Mouse (Mus musculus) liver, embryonic 14.5 days (tissue): ENCODE measurements around the gene Cx3cr1. TPM values are rescaled to one million over a fixed set of nuclear protein-coding genes. Genes with fewer than 3 reads are reported as not detected.
A peak's percentile ranks its signal among the peaks of the same experiment; 100 is the strongest.

Source experiments
- ATAC-seq: fragments of 200-750 bp; cut with Nextera tagmentation; 2 replicates; pipeline ENCODE4 v1.8.0; 2017; ENCODE audit warnings: moderate number of reproducible peaks, mild to moderate bottlenecking, moderate library complexity; ENCODE audit not compliant: insufficient read depth
- DNase-seq, 3 experiments: peaks; one replicate each; pipeline ENCODE4 v3.0.0-alpha.2; 2012 to 2013; ENCODE audit warnings: low read depth in 3 of 3, low spot score in 3 of 3
- H3K27ac ChIP-seq: fragments of 300-500 bp; sonication (generic); 2 replicates; pipeline ENCODE4 v1.5.1; 2014; ENCODE audit warnings: moderate library complexity, mild to moderate bottlenecking, control low read depth, inconsistent platforms
- H3K27me3 ChIP-seq: fragments of 300-500 bp; sonication (generic); 2 replicates; pipeline ENCODE4 v1.6.1; 2014; ENCODE audit warnings: mild to moderate bottlenecking, low read length, moderate library complexity; ENCODE audit not compliant: control insufficient read depth, insufficient read depth
- H3K36me3 ChIP-seq: fragments of 300-500 bp; sonication (generic); replicated peaks from 2 replicates; pipeline ENCODE4 v1.6.1; 2014; ENCODE audit warnings: low read depth; ENCODE audit not compliant: control insufficient read depth, insufficient read depth
- H3K4me1 ChIP-seq, 2 experiments: fragments of 200-500 bp in 1 of 2; fragments of 300-500 bp in 1 of 2; sonication (generic) in 1 of 2; replicated peaks; 2 replicates each; pipeline ENCODE4 v1.6.1; 2012 to 2014; ENCODE audit warnings: antibody characterized with exemption in 1 of 2, inconsistent platforms in 1 of 2, low read length in 1 of 2; ENCODE audit not compliant: control insufficient read depth in 2 of 2, insufficient read depth in 2 of 2
- H3K4me2 ChIP-seq: fragments of 300-500 bp; sonication (generic); 2 replicates; pipeline ENCODE4 v1.6.1; 2014; ENCODE audit warnings: low read depth, mild to moderate bottlenecking, control low read depth, moderate library complexity
- H3K4me3 ChIP-seq, 2 experiments: fragments of 200-500 bp in 1 of 2; fragments of 300-500 bp in 1 of 2; sonication (generic) in 1 of 2; 2 replicates each; pipeline ENCODE4 v1.5.1; 2012 to 2014; ENCODE audit warnings: low read depth in 2 of 2, low read length in 2 of 2, mild to moderate bottlenecking in 2 of 2, control low read depth in 1 of 2, inconsistent platforms in 1 of 2, moderate library complexity in 1 of 2; ENCODE audit not compliant: insufficient read depth in 1 of 2
- H3K9ac ChIP-seq: fragments of 300-500 bp; sonication (generic); replicated peaks from 2 replicates; pipeline ENCODE4 v1.6.1; 2014; ENCODE audit warnings: mild to moderate bottlenecking, control low read depth, moderate library complexity
- H3K9me3 ChIP-seq: fragments of 300-500 bp; sonication (generic); 2 replicates; pipeline ENCODE4 v1.6.1; 2016; ENCODE audit warnings: low read length, mixed read lengths; ENCODE audit not compliant: control insufficient read depth
- CTCF ChIP-seq: IDR thresholded peaks from 2 replicates; pipeline ENCODE4 v1.5.1; 2016; ENCODE audit warnings: antibody characterized with exemption, low read depth, control low read depth
- EP300 ChIP-seq: IDR thresholded peaks from 2 replicates; pipeline ENCODE4 v1.6.1; 2016; ENCODE audit warnings: antibody characterized with exemption, low read depth
- WGBS: fragments of 180-500 bp; shearing (Covaris S2); extraction: QIAGEN DNeasy Blood & Tissue Kit; methylation state at CpG from one replicate; pipeline ENCODE4 v1.1.7; 2014; ENCODE audit not compliant: insufficient replicate concordance; 5-methylcytosine and 5-hydroxymethylcytosine counted together
- polyA plus RNA-seq, 2 experiments: library from polyadenylated mRNA; depleted of rRNA in 1 of 2; stranded (reverse) in 1 of 2; unstranded in 1 of 2; fragments of >200 nt; fragmentation: Nextera tagmentation in 1 of 2; extraction: Ambion mirVana in 1 of 2; gene quantifications; 2 replicates each; pipeline versions ENCODE4 v1.2.1 to v1.2.3; 2012 to 2014

The Cx3cr1 gene
- polyA plus RNA-seq (2012; rRNA removed) (1.4 and 1.5 TPM in 2 replicates), polyA plus RNA-seq (2014; fragmentation: Nextera tagmentation; extraction: Ambion mirVana) (0.69 and 1.3 TPM in 2 replicates)

DNA sequence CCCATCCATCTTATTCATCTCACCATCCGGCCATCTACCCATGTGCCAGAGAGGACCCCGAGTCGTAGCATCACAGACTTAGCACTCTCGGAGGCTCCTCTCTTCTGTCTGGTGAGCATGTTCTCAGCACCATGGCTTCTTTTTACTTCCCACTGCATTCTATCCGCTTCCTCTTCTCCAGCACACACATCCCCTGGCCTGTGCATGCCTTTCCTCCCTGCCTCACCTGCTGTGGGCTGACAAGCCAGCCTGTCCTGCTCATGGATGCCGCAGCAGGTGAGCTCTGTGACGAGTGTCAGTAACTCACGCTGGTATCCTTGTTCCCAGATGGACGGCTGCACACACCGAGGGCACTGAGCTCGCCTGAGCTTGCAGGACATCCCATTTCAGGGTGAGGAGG is at the start of gene Cx3cr1:
Gene Cx3cr1 (minus strand): TSS at position 101 of the 400 bp plus-strand sequence.
- Histone ChIP-seq H3K9ac (no peak within 1 kb of the TSS), H3K36me3 (no peaks in the 10 kb centered on the region), H3K4me3 (no peak within 1 kb of the TSS), H3K27me3 (no peaks in the 10 kb centered on the region), H3K4me2 (no peak within 1 kb of the TSS), H3K9me3 (no peaks in the 10 kb centered on the region), H3K27ac (no peak within 1 kb of the TSS), H3K4me1 (no peaks in the 10 kb centered on the region; a peak in 1 of 4 replicates)
- no peak for ATAC-seq
- no peak for TF ChIP-seq EP300
- 69% methylated on average over 11 of the region's 11 CpGs for WGBS
- DNase-seq: no peak

DNA sequence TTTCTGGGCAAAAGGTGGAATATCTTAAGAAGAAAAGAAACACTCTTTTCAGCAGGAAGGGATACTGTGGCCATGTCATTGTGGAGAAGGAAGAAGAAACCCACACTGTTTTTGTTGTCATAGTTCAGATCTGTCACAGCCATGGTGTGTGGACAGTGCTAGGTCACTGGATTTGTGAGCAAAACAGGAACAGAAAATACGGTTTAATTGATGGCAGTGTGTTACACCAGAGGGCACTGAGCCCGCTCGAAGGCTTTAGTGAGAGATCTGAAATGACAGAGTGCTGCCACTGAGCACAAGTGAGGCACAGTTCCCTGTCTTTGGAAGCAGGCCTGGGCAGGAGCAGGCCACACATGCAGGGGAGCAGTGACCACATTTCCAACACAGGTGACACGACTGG is 48.5 kb upstream of the Cx3cr1 start:
- peaks cover 34 to 50% of the 10 kb centered on the region in 2 experiments for H3K4me1 ChIP-seq
- H3K9ac ChIP-seq: peak overlapping the region; percentile 98
- peaks cover 67% of the 10 kb centered on the region for H3K36me3 ChIP-seq
- peak overlapping the region; percentile 99 for H3K4me2 ChIP-seq
- DNase-seq: no peak
- no peaks in the 10 kb centered on the region for H3K9me3 ChIP-seq
- TF ChIP-seq EP300 (no peak), CTCF (no peak)
- 75% methylated on average over 4 of the region's 4 CpGs for WGBS
- ATAC-seq: no peak
- peak overlapping the region; percentile 99 for H3K27ac ChIP-seq
- no peaks in the 10 kb centered on the region for H3K27me3 ChIP-seq
- H3K4me3 ChIP-seq: peak overlapping the region in 1 of 2 experiments; percentile 78; a peak in 2 of 4 replicates

DNA sequence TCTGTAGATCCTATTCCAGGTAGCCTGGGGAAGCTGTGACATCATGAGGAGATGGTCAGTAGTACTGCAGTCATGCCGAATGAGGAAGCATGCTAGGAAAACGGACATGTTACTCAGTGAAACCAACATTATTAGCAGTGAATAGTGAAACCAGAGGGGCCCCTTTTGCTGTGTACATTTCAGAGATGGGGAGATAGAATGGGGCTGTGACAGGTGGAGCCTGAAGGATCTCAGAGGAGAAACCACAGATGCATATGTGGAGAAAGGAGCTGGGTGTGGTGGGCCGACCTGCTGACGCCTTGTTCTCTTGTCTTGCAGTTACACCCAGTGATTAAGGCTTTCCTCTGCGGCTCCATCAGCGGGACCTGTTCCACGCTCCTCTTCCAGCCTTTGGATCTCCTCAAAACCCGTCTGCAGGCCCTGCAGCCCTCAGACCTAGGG is 46.5 kb upstream of the Cx3cr1 start:
- Histone ChIP-seq H3K4me1 (peaks cover 53 to 69% of the 10 kb centered on the region in 2 experiments), H3K27ac (peak overlapping the region; percentile 99), H3K9me3 (no peaks in the 10 kb centered on the region), H3K9ac (peak overlapping the region; percentile 98), H3K27me3 (no peaks in the 10 kb centered on the region), H3K4me2 (peak overlapping the region; percentile 99), H3K4me3 (peak overlapping the region; percentile 78 to 97), H3K36me3 (peaks cover 49% of the 10 kb centered on the region)
- TF ChIP-seq EP300 (peak; percentile 50; the same call in 1 of the 2 replicates), CTCF (no peak)
- DNase-seq (peak; percentile 69 to 76 (median 75)), ATAC-seq (peak; percentile 67)
- 11% methylated on average over 8 of the region's 8 CpGs for WGBS

DNA sequence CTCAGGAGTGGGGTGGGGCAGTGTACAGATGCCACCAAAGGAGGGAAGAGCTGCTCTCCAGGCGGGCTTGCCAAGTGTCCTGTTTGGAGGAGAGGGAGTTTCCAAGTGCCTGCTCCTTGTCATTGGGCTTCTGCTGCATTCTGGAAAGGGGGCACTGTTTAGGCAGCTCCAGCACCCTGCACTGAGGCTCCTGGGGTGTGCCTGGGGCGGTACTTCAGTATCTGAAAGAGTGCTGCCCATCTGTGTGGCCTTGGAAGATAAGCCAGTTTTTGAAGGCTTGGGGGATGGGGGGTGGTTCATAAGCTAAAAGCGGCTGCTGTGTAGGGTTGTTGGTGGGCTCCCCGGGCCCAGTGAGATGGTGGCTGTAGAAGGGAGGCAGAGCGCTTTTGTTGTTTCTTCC is 45.9 kb upstream of the Cx3cr1 start:
- H3K27ac ChIP-seq: peak overlapping the region; percentile 99
- H3K4me2 ChIP-seq: peak overlapping the region; percentile 99
- DNase-seq (peak; percentile 90 to 94 (median 92)), ATAC-seq (peak; percentile 82)
- no peaks in the 10 kb centered on the region for H3K27me3 ChIP-seq
- H3K36me3 ChIP-seq: peaks cover 42% of the 10 kb centered on the region
- H3K9me3 ChIP-seq: no peaks in the 10 kb centered on the region
- peak overlapping the region; percentile 78 to 97 for H3K4me3 ChIP-seq
- WGBS: 12% methylated on average over 5 of the region's 5 CpGs
- peak overlapping the region; percentile 98 for H3K9ac ChIP-seq
- H3K4me1 ChIP-seq: peaks cover 57 to 73% of the 10 kb centered on the region in 2 experiments
- TF ChIP-seq EP300 (peak; percentile 93), CTCF (peak; percentile 71)

DNA sequence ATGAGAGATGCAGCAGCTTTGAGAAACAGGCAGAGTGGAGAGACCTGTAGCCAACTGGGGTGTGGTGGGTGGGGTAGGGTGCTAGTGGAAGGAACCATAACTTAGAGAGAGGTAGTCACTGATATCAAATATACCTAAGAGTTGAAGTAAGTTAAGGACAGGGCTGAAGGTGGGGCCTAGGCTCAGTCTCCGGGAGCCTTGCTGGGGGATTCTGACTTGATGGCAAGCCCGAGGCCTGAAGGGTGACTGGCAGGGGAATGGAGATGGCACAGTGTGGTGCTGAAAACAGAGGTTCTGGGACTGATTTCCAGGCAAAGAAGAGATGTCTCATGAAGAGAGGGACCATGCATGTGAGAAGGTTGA is 45.1 kb upstream of the Cx3cr1 start:
- ATAC-seq: peak; percentile 32

More for the DNA sequence above, 45.1 kb upstream of the Cx3cr1 start:
- peak overlapping the region; percentile 78 to 97 for H3K4me3 ChIP-seq
- peak overlapping the region; percentile 99 for H3K27ac ChIP-seq
- peaks cover 57 to 73% of the 10 kb centered on the region in 2 experiments for H3K4me1 ChIP-seq
- no peaks in the 10 kb centered on the region for H3K27me3 ChIP-seq
- H3K36me3 ChIP-seq: peaks cover 34% of the 10 kb centered on the region
- peak; percentile 60 to 68 (median 67) for DNase-seq
- H3K9ac ChIP-seq: peak overlapping the region; percentile 98
- WGBS: 11% methylated on average over 2 of the region's 2 CpGs
- H3K4me2 ChIP-seq: peak overlapping the region; percentile 99
- TF ChIP-seq CTCF (no peak), EP300 (peak; percentile 8; the same call in 1 of the 2 replicates)
- no peaks in the 10 kb centered on the region for H3K9me3 ChIP-seq
